Mouse (Mus musculus): ENCODE results near the gene Zg16.
"Not testable (repeated sequence)": the region's sequence is repeated elsewhere in the genome, so short reads cannot be mapped to it uniquely, and the experiment has no call there.

Zg16 gene

GRCm38 (mm10) chr7:127103960-127104359 lies 16.8 kb upstream of the Zg16 start:
- no peak for DNase-seq

GRCm38 (mm10) chr7:127102148-127102547 lies 15.0 kb upstream of the Zg16 start:
- no peak for DNase-seq

- no peak for DNase-seq
Measured at GRCm38 (mm10) chr7:127101451-127102016, 14.4 kb upstream of the Zg16 start.

GRCm38 (mm10) chr7:127099528-127099927 lies 12.4 kb upstream of the Zg16 start:
- DNase-seq: no peak

- no peak for DNase-seq
Measured at GRCm38 (mm10) chr7:127098950-127099349, 11.8 kb upstream of the Zg16 start.

GRCm38 (mm10) chr7:127098521-127098920 lies 11.4 kb upstream of the Zg16 start:
- no peak for DNase-seq

GRCm38 (mm10) chr7:127096456-127096855 lies 9.3 kb upstream of the Zg16 start:
- no peak for DNase-seq

- no peak for DNase-seq
Measured at GRCm38 (mm10) chr7:127093914-127094313, 6.8 kb upstream of the Zg16 start.

GRCm38 (mm10) chr7:127091114-127091896 lies 4.2 kb upstream of the Zg16 start, which contains the start of gene AI467606:
Gene AI467606, plus strand, starts transcription at chr7:127091359.
- no peak for DNase-seq

GRCm38 (mm10) chr7:127090154-127091113 lies 3.3 kb upstream of the Zg16 start:
- DNase-seq: no peak

- no peak for DNase-seq
Measured at GRCm38 (mm10) chr7:127088901-127089845, 2.0 kb upstream of the Zg16 start.

- no peak for DNase-seq
Measured at GRCm38 (mm10) chr7:127088083-127088482, 955 bp upstream of the Zg16 start.

GRCm38 (mm10) chr7:127085751-127086150 lies 1.4 kb downstream of the Zg16 start:
- DNase-seq: not testable (repeated sequence)

- no peak for DNase-seq
Measured at GRCm38 (mm10) chr7:127084794-127085193, 2.3 kb downstream of the Zg16 start.

- no peak for DNase-seq
Measured at GRCm38 (mm10) chr7:127083689-127084088, 3.4 kb downstream of the Zg16 start.

GRCm38 (mm10) chr7:127082995-127083394 lies 4.1 kb downstream of the Zg16 start:
- no peak for DNase-seq

- DNase-seq: no peak
Measured at GRCm38 (mm10) chr7:127082271-127082670, 4.9 kb downstream of the Zg16 start.

GRCm38 (mm10) chr7:127080045-127080444 lies 7.1 kb downstream of the Zg16 start:
- no peak for DNase-seq

- DNase-seq: no peak
Measured at GRCm38 (mm10) chr7:127077692-127078091, 9.4 kb downstream of the Zg16 start.

GRCm38 (mm10) chr7:127076188-127076587 lies 10.9 kb downstream of the Zg16 start:
- no peak for DNase-seq

- DNase-seq: no peak
Measured at GRCm38 (mm10) chr7:127073221-127073620, 13.9 kb downstream of the Zg16 start.

GRCm38 (mm10) chr7:127070871-127071413 lies 16.2 kb downstream of the Zg16 start:
- no peak for DNase-seq

Measured in cerebellum, adult 11 months (tissue).